Mouse (Mus musculus) brain, embryonic 14.5 days (tissue): ENCODE results near the gene Wnt1.

ENCODE experiments used
- CTCF ChIP-seq: fragments of 200-500 bp; IDR thresholded peaks from 2 replicates; pipeline ENCODE4 v1.5.1; 2012; ENCODE audit warnings: inconsistent platforms, mild to moderate bottlenecking, moderate library complexity, borderline replicate concordance; ENCODE audit not compliant: insufficient read depth, insufficient read length; ENCODE audit errors: extremely low read depth
- POLR2A ChIP-seq: fragments of 200-500 bp; IDR thresholded peaks from 2 replicates; pipeline ENCODE4 v1.6.1; 2012; ENCODE audit warnings: mild to moderate bottlenecking, inconsistent platforms, borderline replicate concordance; ENCODE audit not compliant: poor library complexity, insufficient read depth, insufficient read length, severe bottlenecking; ENCODE audit errors: extremely low read depth

- TF ChIP-seq CTCF (no peak), POLR2A (no peak)
Observed at GRCm38 (mm10) chr15:98797835-98798492, 8.3 kb downstream of the Wnt1 start.
